Mouse (Mus musculus): ENCODE results near the gene Mr1. TPM values are rescaled to one million over a fixed set of nuclear protein-coding genes. Genes with fewer than 3 reads are reported as not detected.

Gene Mr1
- polyA plus RNA-seq, 1 experiment from 2014 or later = 3.1 TPM

DNA sequence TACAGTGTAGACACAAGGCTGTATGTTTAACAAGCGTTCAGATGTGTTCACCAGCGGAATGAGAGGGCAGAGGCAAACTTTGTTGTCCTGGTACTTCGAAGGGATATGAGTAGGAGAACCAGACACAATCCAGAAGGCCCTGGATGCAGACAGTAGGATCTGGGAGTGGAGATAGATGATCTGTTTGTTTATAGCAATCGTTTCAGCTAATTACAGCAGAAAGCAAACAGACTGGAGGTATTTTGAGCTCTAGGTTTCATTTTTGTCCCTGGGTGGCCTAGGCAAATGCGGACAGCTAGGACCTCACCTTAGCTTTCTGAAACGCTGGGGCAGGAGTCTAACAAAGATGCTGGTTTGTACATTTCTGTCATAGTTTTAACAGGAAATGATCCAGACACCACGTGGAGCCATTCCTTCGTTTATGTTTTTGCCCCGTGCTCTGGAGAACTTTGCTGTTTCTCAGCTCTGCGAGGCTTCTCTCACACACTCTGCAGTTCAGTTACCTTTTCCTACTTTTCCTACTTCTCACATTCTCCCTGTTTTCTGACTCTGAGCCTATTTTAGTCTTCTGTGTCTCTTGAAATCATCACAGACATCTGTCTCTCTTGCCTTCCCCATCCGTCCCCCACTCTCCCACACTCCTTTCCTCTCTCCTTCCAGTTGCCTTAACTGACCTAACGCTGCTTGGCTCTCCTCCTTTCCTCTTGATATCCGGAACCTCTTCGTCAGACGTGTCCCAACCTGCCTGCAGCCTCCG, 57.6 kb downstream of the Mr1 start:
- H3K9ac ChIP-seq (ENCODE audit: low read length) = no peak overlapping the region
- no peak overlapping the region for H3K4me3 ChIP-seq (ENCODE audit: low read depth, low read length)
- no peak for ATAC-seq (ENCODE audit: insufficient number of reproducible peaks, low FRiP score, low TSS enrichment, low read depth)
- H3K27me3 ChIP-seq (ENCODE audit: control insufficient read depth, insufficient read depth, low read length) = no peaks in the 10 kb centered on the region
- no peaks in the 10 kb centered on the region for H3K36me3 ChIP-seq (ENCODE audit: control insufficient read depth, insufficient read depth, low read length)
- no peak overlapping the region for H3K27ac ChIP-seq (replicated peaks; ENCODE audit: low read depth, low read length)
- H3K4me1 ChIP-seq (ENCODE audit: control insufficient read depth, insufficient read depth, low read length) = peaks cover 43% of the 10 kb centered on the region
- H3K9me3 ChIP-seq (ENCODE audit: control insufficient read depth, low read length) = no peaks in the 10 kb centered on the region
- no peak overlapping the region for H3K4me2 ChIP-seq (ENCODE audit: low read depth, severe bottlenecking)
- 41% methylated on average over 16 of the region's 16 CpGs for WGBS
- no peak for DNase-seq (ENCODE audit: low spot score)

GRCm38 (mm10) chr1:155088046-155088445, 58.6 kb downstream of the Mr1 start:
- H3K27me3 ChIP-seq (ENCODE audit: control insufficient read depth, insufficient read depth, low read length) = no peaks in the 10 kb centered on the region
- no peak overlapping the region for H3K27ac ChIP-seq (replicated peaks; ENCODE audit: low read depth, low read length)
- peaks cover 41% of the 10 kb centered on the region for H3K4me1 ChIP-seq (ENCODE audit: control insufficient read depth, insufficient read depth, low read length)
- H3K9ac ChIP-seq (ENCODE audit: low read length) = no peak overlapping the region
- 90% methylated on average over 4 of the region's 4 CpGs for WGBS
- no peak overlapping the region for H3K4me2 ChIP-seq (ENCODE audit: low read depth, severe bottlenecking)
- no peak overlapping the region for H3K4me3 ChIP-seq (ENCODE audit: low read depth, low read length)
- H3K36me3 ChIP-seq (ENCODE audit: control insufficient read depth, insufficient read depth, low read length) = no peaks in the 10 kb centered on the region
- ATAC-seq (ENCODE audit: insufficient number of reproducible peaks, low FRiP score, low TSS enrichment, low read depth) (no peak), DNase-seq (ENCODE audit: low spot score) (no peak)
- no peaks in the 10 kb centered on the region for H3K9me3 ChIP-seq (ENCODE audit: control insufficient read depth, low read length)

DNA sequence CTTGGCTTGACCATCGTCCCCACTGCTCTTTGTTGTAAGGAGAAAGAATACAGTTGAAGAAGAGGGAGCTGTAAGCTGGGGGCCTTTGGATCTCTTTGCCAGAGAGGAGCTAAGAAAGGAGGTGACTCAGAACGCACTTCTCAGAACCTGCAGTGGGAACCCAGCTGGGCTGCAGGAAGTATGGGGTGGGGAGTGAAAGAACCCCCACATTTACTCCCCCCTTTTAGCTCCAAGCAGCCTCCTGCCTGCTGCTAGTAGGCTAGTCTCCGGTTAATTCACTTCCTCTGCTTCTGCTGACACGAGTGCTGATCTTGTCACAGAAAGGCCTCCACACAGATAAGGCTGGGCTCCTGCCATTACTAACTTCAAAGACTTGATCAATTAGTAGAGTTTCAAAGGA, 59.7 kb downstream of the Mr1 start:
- Histone ChIP-seq H3K4me2 (ENCODE audit: low read depth, severe bottlenecking) (no peak overlapping the region), H3K27ac (replicated peaks; ENCODE audit: low read depth, low read length) (peak overlapping the region; percentile 63), H3K4me3 (ENCODE audit: low read depth, low read length) (no peak overlapping the region), H3K4me1 (ENCODE audit: control insufficient read depth, insufficient read depth, low read length) (peaks cover 40% of the 10 kb centered on the region), H3K27me3 (ENCODE audit: control insufficient read depth, insufficient read depth, low read length) (no peaks in the 10 kb centered on the region), H3K9me3 (ENCODE audit: control insufficient read depth, low read length) (no peaks in the 10 kb centered on the region), H3K36me3 (ENCODE audit: control insufficient read depth, insufficient read depth, low read length) (no peaks in the 10 kb centered on the region), H3K9ac (ENCODE audit: low read length) (peak overlapping the region; percentile 28; the same call in 1 of the 2 replicates)
- DNase-seq (ENCODE audit: low spot score) (no peak), ATAC-seq (ENCODE audit: insufficient number of reproducible peaks, low FRiP score, low TSS enrichment, low read depth) (no peak)
- WGBS = 6% methylated on average over 4 of the region's 4 CpGs

GRCm38 (mm10) chr1:155086416-155086815, 60.2 kb downstream of the Mr1 start:
- no peak overlapping the region for H3K4me3 ChIP-seq (ENCODE audit: low read depth, low read length)

DNA sequence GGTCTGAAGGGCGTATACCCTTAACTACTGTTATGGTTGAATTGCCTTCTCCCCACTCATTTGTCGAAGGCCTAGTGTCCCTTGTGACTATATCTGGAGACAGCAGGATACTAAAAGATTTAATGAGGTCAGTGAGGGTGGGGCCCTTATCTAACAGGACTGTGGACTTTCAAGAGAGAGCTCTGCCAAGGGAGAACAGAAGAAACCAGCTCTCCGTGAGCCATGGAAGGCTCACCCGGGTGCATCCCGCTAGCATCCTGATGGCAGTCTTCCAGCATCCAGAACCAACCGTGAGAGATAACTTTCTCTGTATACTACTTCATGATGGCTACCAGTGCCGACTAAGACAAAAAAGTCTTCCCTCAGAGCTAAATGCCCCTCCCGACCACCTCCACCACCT, 61.8 kb downstream of the Mr1 start:
- Histone ChIP-seq H3K27me3 (ENCODE audit: control insufficient read depth, insufficient read depth, low read length) (no peaks in the 10 kb centered on the region), H3K27ac (replicated peaks; ENCODE audit: low read depth, low read length) (no peak overlapping the region), H3K4me1 (ENCODE audit: control insufficient read depth, insufficient read depth, low read length) (peaks cover 39% of the 10 kb centered on the region), H3K4me2 (ENCODE audit: low read depth, severe bottlenecking) (no peak overlapping the region), H3K36me3 (ENCODE audit: control insufficient read depth, insufficient read depth, low read length) (no peaks in the 10 kb centered on the region), H3K4me3 (ENCODE audit: low read depth, low read length) (no peak overlapping the region), H3K9ac (ENCODE audit: low read length) (no peak overlapping the region), H3K9me3 (ENCODE audit: control insufficient read depth, low read length) (no peaks in the 10 kb centered on the region)
- no peak for DNase-seq (ENCODE audit: low spot score)
- ATAC-seq (ENCODE audit: insufficient number of reproducible peaks, low FRiP score, low TSS enrichment, low read depth) = no peak
- WGBS = 57% methylated on average over 8 of the region's 8 CpGs

More at GRCm38 (mm10) chr1:155086416-155086815, 60.2 kb downstream of the Mr1 start:
- WGBS = 5% methylated on average over 7 of the region's 7 CpGs
- Histone ChIP-seq H3K4me1 (ENCODE audit: control insufficient read depth, insufficient read depth, low read length) (peaks cover 39% of the 10 kb centered on the region), H3K4me2 (ENCODE audit: low read depth, severe bottlenecking) (no peak overlapping the region), H3K27me3 (ENCODE audit: control insufficient read depth, insufficient read depth, low read length) (no peaks in the 10 kb centered on the region), H3K9me3 (ENCODE audit: control insufficient read depth, low read length) (no peaks in the 10 kb centered on the region), H3K9ac (ENCODE audit: low read length) (peak overlapping the region; percentile 28; the same call in 1 of the 2 replicates), H3K36me3 (ENCODE audit: control insufficient read depth, insufficient read depth, low read length) (no peaks in the 10 kb centered on the region), H3K27ac (replicated peaks; ENCODE audit: low read depth, low read length) (peak overlapping the region; percentile 63)
- DNase-seq (ENCODE audit: low spot score) = peak; percentile 49
- ATAC-seq (ENCODE audit: insufficient number of reproducible peaks, low FRiP score, low TSS enrichment, low read depth) = no peak

- Histone ChIP-seq H3K4me2 (ENCODE audit: low read depth, severe bottlenecking) (peak overlapping the region; percentile 75), H3K27me3 (ENCODE audit: control insufficient read depth, insufficient read depth, low read length) (no peaks in the 10 kb centered on the region), H3K4me1 (ENCODE audit: control insufficient read depth, insufficient read depth, low read length) (peaks cover 34% of the 10 kb centered on the region), H3K36me3 (ENCODE audit: control insufficient read depth, insufficient read depth, low read length) (no peaks in the 10 kb centered on the region), H3K27ac (replicated peaks; ENCODE audit: low read depth, low read length) (peak overlapping the region; percentile 98), H3K9me3 (ENCODE audit: control insufficient read depth, low read length) (no peaks in the 10 kb centered on the region), H3K4me3 (ENCODE audit: low read depth, low read length) (peak overlapping the region; percentile 37), H3K9ac (ENCODE audit: low read length) (peak overlapping the region; percentile 88)
- DNase-seq (ENCODE audit: low spot score) (peak; percentile 96), ATAC-seq (ENCODE audit: insufficient number of reproducible peaks, low FRiP score, low TSS enrichment, low read depth) (peak; percentile 93)
- WGBS = 1% methylated on average over 47 of the region's 77 CpGs
These were observed 63.0 kb downstream of the Mr1 start for GRCm38 (mm10) chr1:155083271-155084265.

DNA sequence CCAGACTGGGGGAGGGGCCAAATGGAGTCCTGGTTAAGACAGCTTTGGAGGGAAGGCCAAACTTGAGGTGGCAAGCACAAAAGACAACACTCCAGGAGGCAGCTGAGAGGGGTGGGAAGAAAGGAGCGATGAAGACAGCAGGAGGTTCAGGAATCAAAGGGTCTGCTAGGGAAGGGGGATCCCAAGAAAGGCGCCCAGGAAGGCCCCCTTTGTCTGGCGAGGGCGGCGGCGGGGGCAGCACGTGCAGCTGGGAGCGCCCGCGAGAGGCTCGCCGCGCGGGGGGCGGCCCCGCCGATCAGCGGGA, 63.7 kb downstream of the Mr1 start:
- Histone ChIP-seq H3K36me3 (ENCODE audit: control insufficient read depth, insufficient read depth, low read length) (no peaks in the 10 kb centered on the region), H3K9ac (ENCODE audit: low read length) (peak overlapping the region; percentile 88), H3K27me3 (ENCODE audit: control insufficient read depth, insufficient read depth, low read length) (no peaks in the 10 kb centered on the region), H3K9me3 (ENCODE audit: control insufficient read depth, low read length) (no peaks in the 10 kb centered on the region), H3K27ac (replicated peaks; ENCODE audit: low read depth, low read length) (peak overlapping the region; percentile 98), H3K4me3 (ENCODE audit: low read depth, low read length) (peak overlapping the region; percentile 37), H3K4me2 (ENCODE audit: low read depth, severe bottlenecking) (peak overlapping the region; percentile 75), H3K4me1 (ENCODE audit: control insufficient read depth, insufficient read depth, low read length) (peaks cover 36% of the 10 kb centered on the region)
- whole genome bisulfite sequencing = 0% methylated on average over 17 of the region's 18 CpGs
- DNase-seq (ENCODE audit: low spot score) (peak; percentile 87), ATAC-seq (ENCODE audit: insufficient number of reproducible peaks, low FRiP score, low TSS enrichment, low read depth) (peak; percentile 41)

DNA sequence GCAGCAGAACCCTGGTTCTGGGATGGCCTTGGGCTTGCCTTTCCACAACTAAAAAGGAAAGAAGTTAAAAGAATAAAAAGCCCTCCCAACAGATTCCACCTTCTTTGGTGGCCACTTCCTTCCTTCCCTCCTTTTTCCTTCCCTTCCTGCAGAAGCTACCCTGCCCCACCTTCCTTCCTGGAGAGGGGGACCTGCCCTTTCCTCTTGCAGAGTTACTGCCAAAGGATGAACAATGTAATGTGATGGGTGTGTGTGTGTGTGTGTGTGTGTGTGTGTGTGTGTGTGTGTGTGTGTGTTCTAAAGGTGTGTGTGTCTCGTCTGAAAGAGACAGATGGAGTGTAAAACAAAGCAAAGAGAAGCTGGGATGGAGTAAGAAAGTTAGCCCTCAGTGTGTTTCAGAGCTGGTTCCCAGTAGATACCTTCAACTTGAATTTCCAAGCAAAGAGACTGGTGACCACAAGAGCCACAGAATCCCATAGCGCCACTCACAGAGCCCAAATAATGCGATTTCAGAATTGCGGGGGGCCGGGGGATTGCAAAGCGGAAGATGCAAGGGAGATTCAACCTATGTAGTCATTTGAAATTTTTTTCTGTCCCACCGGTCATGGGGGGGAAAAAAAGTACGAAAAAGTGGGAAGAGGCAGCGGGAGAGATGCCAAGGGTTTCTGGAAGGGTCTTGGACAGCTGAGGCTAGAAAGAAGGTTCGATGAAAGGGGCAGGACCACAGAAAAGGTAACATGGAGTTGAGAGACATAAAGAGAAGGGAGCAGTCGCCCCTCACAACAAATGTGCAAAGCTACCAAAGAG, 64.3 kb downstream of the Mr1 start:
- DNase-seq (ENCODE audit: low spot score) = no peak

More for the DNA sequence above, 64.3 kb downstream of the Mr1 start:
- H3K27ac ChIP-seq (replicated peaks; ENCODE audit: low read depth, low read length) = peak overlapping the region; percentile 98
- 6% methylated on average over 11 of the region's 11 CpGs for WGBS
- H3K4me2 ChIP-seq (ENCODE audit: low read depth, severe bottlenecking) = peak overlapping the region; percentile 75
- H3K9me3 ChIP-seq (ENCODE audit: control insufficient read depth, low read length) = no peaks in the 10 kb centered on the region
- peaks cover 40% of the 10 kb centered on the region for H3K4me1 ChIP-seq (ENCODE audit: control insufficient read depth, insufficient read depth, low read length)
- peak overlapping the region; percentile 37 for H3K4me3 ChIP-seq (ENCODE audit: low read depth, low read length)
- no peaks in the 10 kb centered on the region for H3K27me3 ChIP-seq (ENCODE audit: control insufficient read depth, insufficient read depth, low read length)
- H3K36me3 ChIP-seq (ENCODE audit: control insufficient read depth, insufficient read depth, low read length) = no peaks in the 10 kb centered on the region
- peak overlapping the region; percentile 88 for H3K9ac ChIP-seq (ENCODE audit: low read length)
- no peak for ATAC-seq (ENCODE audit: insufficient number of reproducible peaks, low FRiP score, low TSS enrichment, low read depth)

Measured in limb, embryonic 11.5 days (tissue).